Mouse (Mus musculus) layer of hippocampus, adult 9-11 months (tissue): ENCODE measurements around the gene Inpp5d.
A peak's percentile ranks its signal among the peaks of the same experiment; 100 is the strongest.

Experiments used
- DNase-seq: peaks from one replicate; pipeline ENCODE4 v3.0.0; 2022

The Inpp5d gene

GRCm38 (mm10) chr1:87625254-87626025 is 5.3 kb downstream of the Inpp5d start:
- DNase-seq, result no peak

GRCm38 (mm10) chr1:87626344-87626743 is 6.2 kb downstream of the Inpp5d start:
- peak; percentile 85 for DNase-seq

DNA sequence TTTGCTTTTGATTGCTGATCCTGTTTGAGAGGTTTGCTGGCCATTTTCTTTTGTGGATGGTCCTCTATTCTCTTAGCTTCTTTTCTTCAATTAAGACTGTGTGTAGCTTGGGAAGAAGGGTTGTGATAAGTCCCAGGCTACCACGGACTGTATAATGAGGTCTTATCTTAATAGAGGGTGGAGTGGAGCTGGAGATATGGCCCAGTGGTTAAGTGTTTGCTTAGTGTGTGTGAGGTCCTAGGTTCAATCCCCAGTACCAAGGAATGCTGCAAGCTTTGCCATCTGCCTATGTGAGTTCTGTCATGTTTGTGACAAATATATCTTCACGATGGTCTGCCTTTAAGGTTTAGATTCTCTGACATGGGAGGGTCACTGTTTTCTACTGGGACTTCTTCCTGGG is 8.0 kb downstream of the Inpp5d start:
- no peak for DNase-seq

DNA sequence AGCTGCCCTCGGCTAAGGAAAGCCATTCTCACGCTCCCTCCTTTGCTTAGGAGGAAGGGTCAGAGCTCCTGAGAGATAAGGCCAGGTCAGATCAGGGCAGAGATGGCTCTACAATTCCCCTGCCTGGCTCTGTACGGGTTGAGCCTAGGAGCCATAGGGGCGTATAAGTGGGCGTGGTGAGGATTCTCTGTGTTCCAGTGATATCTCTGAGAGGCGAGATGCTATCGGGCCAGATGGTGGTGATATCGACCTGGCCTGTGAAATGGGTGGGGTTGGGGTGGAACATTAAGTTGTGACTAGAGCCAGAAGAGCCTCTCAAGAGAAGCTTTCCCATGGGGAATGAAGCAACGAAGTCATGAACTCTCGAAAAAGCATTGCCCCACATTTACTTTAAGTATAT is 11.5 kb downstream of the Inpp5d start:
- no peak for DNase-seq

DNA sequence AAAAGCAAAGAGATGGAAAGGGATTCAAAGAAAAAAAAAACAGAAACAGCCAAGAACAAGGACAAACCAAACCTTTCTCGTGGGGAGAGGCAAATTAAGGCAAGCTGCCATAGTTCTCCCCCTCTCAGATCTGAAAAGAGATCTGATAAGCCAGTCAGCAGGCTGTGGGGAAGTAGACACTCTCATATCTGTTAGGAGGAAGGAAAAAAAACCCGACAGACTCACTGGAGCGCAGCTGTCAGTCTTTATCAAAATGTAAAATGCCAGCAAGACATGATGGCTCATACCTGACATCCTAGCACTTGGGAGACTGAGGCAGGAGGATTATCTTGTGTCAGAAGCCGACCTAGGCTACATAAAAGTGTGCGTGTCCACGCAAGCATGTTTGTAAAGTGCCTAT is 12.1 kb downstream of the Inpp5d start:
- DNase-seq, result no peak

DNA sequence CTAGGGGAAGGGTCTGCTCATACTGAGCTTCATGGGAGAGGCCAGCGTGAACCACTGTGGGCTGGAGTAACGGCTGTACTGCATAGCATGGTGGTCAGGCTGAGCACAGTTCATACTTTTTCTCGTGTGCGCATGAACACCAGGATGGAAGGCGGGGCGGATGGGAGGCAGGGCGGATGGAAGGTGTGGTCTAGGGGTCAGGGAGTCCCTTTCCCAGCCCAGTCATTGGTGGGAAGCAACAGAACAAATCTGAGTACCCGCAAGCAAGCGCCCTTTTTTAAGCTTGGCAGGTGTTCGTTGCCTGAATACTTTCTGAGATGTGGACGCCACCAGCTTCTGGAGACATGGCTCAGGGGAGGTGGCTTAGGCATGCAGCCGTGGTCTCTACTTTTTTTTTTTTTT is 16.6 kb downstream of the Inpp5d start:
- DNase-seq, result no peak

DNA sequence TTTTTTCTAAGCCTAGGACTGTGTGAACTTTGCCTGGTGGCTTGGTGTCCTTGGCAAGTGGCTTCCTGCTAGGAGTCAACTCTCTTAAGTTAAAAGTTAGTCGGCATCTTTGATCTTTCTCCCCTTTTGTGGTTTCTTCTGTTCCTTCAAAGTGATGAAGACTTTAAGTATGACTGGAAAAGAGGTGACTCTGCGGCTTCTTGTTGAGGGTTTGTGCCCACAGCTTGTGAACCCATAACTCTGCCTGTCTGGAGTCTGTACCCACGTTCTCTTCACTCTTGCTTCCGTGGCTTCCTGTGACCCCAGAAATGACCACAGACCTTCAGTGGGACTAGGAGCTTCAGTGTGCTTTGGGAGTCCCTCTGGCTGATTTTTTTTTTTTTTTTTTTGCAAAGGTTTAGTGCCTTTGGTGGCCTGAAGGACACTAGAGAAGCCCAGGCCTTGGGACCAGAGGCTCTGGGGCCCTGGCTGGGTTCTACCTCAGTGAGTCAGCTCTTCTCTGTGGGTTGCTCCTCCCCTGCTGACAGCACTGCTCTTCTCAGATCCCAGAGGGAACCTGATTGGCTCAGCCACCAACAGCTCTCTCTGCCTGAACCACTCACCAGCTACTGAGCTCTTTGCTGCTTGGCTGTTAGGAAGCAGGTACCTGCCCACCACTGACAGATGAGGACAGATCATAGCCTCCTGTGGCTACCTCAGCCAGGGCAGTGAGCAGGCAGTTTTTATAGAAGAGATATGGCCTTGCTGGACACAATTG is 17.2 kb downstream of the Inpp5d start:
- peak; percentile 48 for DNase-seq

DNA sequence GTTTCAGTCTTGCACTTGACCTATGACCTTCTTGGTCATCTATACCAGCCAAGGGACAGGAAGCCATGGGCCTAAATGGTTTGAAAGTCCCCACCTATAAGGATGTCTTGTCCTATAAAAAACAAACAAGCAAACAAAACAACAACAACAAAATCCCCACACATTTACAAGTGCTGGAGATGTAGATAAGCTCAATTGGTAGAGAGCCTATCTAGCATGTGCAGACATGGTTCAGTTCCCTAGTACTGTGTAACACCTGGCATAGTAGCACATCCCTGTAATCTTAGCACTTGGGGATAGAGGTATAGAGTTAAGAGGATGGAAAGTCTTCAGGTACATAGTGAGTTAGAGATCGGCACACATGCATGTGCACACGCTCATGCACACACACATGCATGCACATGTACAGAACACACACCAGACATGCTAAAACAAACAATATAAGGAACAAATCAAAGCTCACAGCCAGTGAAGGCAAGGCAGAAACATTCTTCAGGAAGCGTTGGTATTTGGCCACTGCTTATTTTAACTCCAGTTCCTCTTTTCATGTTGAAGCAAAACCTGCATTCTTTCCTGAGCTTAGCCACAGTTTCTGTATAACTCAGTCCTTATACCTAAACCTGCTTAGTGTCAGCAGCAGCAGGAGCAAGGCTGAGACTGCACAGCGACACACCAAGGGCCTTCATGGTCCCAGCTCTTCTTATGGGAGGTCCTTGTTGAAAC is 17.9 kb downstream of the Inpp5d start:
- DNase-seq, result peak; percentile 33

- no peak for DNase-seq
Observed at GRCm38 (mm10) chr1:87639724-87640123, 19.6 kb downstream of the Inpp5d start.

GRCm38 (mm10) chr1:87640165-87640661 is 20.1 kb downstream of the Inpp5d start:
- peak; percentile 88 for DNase-seq

DNA sequence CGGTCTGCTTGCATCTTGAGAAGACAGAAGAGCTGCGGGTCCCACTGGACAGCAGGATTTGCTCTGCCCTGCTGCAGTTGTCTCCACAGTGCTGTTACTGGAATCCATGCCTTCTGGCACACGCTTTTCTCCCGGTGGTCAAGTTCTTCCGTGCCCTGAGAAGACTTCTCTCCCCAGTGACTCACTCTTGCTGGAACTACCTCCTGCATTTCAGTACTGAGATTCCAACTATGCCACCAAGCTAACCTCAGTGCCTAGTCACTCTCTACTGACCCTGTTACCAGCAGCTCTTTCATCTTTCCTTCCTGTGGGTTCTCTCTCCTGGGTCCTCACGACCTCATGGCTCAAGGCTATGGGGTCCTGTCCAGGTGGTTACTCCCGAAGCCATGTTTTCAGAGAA is 22.9 kb downstream of the Inpp5d start:
- DNase-seq, result no peak

DNA sequence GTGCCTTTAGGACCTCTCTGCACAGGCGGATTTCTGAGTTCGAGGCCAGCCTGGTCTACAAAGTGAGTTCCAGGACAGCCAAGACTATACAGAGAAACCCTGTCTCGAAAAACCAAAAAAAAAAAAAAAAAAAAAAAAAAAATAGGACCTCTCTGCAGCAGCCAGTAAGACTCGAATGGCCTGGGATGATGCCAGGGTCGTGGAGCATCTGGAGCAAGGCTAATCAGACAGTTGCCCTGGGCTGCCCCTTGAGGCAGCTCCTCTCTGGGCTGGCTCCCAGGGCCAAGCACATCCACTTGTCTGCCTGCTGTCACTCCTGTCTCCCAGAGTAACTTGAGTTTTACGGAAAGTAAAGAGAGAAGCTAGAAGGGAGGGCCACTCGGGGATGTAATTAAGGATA is 24.9 kb downstream of the Inpp5d start:
- DNase-seq, result no peak

- DNase-seq, result no peak
Observed at GRCm38 (mm10) chr1:87645748-87646147, 25.6 kb downstream of the Inpp5d start.

- no peak for DNase-seq
Observed at GRCm38 (mm10) chr1:87647820-87648219, 27.7 kb downstream of the Inpp5d start.

DNA sequence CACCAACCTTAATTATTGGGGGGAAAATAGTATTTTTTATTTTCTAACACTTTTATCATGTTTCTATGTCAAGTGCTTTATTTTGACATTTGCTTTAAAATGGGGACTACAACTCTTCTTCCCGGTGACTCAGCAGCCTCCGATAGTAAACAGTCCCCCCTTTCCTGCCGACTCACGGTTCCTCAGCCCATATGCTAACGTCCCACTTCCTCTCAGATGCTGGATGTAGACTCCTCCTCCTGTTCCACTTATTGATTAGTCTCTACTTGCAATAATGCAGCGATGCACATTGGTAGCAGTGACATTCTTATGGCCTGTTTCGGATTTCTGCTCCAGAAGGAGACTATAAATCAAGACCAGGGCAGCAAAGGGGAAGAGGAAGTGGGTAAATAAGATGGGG is 28.5 kb downstream of the Inpp5d start:
- DNase-seq, result no peak

DNA sequence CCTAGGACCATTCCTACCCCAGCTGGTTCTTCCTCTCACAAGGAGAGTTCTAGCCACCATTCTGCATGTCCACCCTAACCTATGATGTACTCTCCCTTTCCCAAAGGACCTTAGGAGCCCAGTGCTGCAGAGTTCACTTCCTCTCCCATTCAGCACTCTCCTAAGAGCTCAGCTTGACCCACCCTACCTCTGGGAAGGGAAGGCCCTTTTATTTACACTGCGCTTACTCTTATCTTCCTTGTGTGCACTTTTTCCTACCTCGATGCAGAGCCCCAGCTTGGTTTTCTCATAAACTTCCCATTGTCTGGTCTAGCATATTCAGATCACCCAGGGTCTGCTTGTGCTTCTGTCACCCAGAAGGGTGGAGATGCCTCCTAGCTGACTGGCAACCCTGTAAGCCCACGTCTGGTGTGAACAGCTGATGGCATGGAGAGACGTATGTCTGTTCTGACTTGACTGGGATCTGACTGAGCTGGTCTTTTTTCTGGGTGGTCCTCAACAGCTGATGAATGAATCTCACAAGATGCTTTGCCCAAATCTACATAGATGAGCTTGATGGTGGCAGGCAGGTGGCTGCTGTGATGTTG is 29.2 kb downstream of the Inpp5d start:
- no peak for DNase-seq

DNA sequence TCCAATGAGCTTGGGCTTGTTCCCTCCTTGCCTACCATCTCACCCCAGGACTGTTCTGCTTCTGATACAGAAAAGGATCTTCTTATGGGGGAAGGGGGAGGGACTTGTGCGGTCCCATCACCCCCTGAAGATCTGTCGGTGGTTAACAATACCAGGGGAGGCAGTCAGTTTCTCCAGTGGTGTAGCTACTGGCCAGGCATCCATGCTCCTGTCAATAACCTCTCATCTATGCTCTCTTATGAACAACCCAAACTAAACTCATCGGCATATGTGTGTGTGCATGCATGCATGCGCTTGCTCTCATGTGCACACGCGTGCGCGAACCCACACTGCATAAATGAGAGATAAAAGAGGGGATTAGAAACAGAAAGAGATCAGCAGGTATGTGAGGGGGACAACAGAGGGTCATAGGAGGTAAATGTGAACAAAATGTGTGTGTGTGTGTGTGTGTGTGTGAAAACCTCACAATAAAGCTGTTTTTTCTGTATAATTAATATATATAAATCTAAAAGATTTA is 29.9 kb downstream of the Inpp5d start:
- no peak for DNase-seq

DNA sequence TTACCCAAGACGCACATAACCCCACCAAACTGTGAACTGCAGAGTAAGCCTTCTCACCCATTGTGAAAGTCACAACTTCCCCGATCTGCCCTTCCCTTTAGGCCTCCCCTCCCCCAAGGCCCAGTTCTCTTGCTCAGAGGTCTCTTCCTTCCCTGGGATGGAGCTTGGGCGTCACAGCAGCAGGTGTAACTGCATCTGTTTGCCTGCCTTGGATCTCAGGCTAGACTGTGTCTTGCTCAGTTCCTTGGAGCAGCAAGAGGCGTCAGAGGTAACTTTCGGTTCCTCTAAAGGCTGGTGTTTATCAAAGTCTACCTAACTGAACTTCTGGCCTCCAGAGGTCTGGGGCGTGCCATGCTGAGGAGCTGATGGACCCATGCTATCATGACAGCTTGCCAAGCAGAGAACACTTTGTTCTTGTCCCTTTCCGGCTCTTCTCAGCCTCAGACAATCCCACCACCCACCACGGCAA is 30.5 kb downstream of the Inpp5d start:
- DNase-seq, result peak; percentile 82

DNA sequence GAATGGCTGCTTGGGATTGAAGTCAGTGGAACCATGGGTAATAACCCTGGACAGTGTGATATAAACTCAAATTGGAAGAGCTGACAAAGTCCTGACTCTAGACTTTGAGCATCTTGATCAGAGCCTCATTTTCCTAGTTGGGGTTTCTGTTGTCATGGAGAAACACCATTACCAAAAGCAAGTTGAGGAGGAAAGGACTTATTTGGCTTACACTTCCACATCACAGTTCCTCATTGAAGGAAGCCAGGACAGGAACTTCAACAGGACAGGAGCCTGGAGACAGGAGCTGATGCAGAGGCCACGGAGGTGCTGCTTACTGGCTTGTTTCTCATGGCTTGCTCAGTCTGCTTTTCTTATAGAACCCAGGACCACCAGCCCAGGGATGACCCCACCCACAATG is 31.3 kb downstream of the Inpp5d start:
- DNase-seq, result no peak

GRCm38 (mm10) chr1:87655101-87655500 is 35.0 kb downstream of the Inpp5d start:
- no peak for DNase-seq

- DNase-seq, result peak; percentile 79
Observed at GRCm38 (mm10) chr1:87658063-87658462, 38.0 kb downstream of the Inpp5d start.

GRCm38 (mm10) chr1:87658485-87658884 is 38.4 kb downstream of the Inpp5d start:
- DNase-seq, result no peak
